Mouse (Mus musculus): ENCODE measurements around the gene Gm45021.

GRCm38 (mm10) chr6:48626984-48627383, 37.6 kb downstream of the Gm45021 start:
- TF ChIP-seq MYOG (IDR thresholded peaks at IDR 0.05; ENCODE audit: control insufficient read depth in 1 of 3, insufficient read depth in 1 of 3, insufficient read length in 2 of 3, low read depth in 2 of 3), result no peak
- no peak for TF ChIP-seq TCF12 (IDR thresholded peaks at IDR 0.05; ENCODE audit: insufficient read depth, poor library complexity, severe bottlenecking)
- TF ChIP-seq POLR2A (IDR thresholded peaks at IDR 0.05; ENCODE audit: insufficient read length, low read depth), result no peak
